Comparison of ENCODE assay signal across 24 mouse cellular contexts in the genomic region with DNA sequence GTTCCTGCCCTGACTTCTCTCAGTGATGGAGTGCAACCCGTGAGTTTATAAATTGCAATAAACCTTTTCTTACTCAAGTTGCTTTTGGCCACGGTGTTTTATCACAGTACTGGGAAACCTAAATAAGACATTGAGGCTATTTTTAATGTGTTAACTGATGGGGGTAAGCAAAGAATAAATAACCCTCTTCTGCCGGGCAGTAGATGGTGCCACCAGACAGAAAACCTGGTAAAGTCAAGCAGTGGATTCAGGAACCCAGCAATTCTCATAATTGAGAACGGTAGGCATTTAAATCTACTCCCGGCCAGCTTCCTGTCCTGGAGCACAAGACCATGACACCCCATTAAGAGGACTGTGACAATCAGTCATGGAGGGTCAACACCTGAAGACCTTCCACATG.
DNase-seq lines count a peak whose midpoint lies in the region; ATAC-seq and TF ChIP-seq lines count a peak whose summit lies in the region.
"Had no signal": no experiment of that assay in that cellular context is flagged by ENCODE, and none has a peak within 500 bp of the region (broad histone marks: within the 10 kb centered on the region; RNA-seq: fewer than 3 reads in every experiment).

No protein-coding gene starts in this region.

- no peak overlapping the region for H3K4me3 ChIP-seq in heart, postnatal 0 days (ENCODE audit: low read depth, low read length)
- H3K4me3 ChIP-seq in left cerebral cortex, adult 2 months: no peak overlapping the region
- H3K4me3 ChIP-seq: embryonic facial prominence, embryonic 12.5 days; embryonic facial prominence, embryonic 15.5 days; heart, embryonic 12.5 days; heart, embryonic 15.5 days; hindbrain, embryonic 13.5 days; intestine, embryonic 15.5 days had no signal

- H3K4me1 ChIP-seq in heart, postnatal 0 days (ENCODE audit: control insufficient read depth, insufficient read depth): no peaks in the 10 kb centered on the region
- H3K4me1 ChIP-seq: embryonic facial prominence, embryonic 12.5 days; embryonic facial prominence, embryonic 15.5 days; hindbrain, embryonic 13.5 days; intestine, embryonic 15.5 days had no signal

- no peak overlapping the region for H3K27ac ChIP-seq in heart, postnatal 0 days (ENCODE audit: low read depth)
- no peak overlapping the region for H3K27ac ChIP-seq in left cerebral cortex, adult 2 months
- H3K27ac ChIP-seq: embryonic facial prominence, embryonic 12.5 days; embryonic facial prominence, embryonic 15.5 days; heart, embryonic 15.5 days; hindbrain, embryonic 13.5 days; intestine, embryonic 15.5 days had no signal

- peak; percentile 5 to 10 for DNase-seq in cerebellum, postnatal 10 days
- DNase-seq in cerebellum, postnatal 25 days: no peak
- no peak for DNase-seq in heart, postnatal 0 days (ENCODE audit: low spot score)
- no peak for DNase-seq in heart, postnatal 25 days (ENCODE audit: low spot score)
- DNase-seq in left cerebral cortex, adult 2 months (ENCODE audit: extremely low spot score in 1 of 2, low spot score in 2 of 2): no peak
- no peak for DNase-seq in left cerebral cortex, adult 8-10 months (ENCODE audit: low spot score in 2 of 2)
- no peak for DNase-seq in thymus, postnatal 14 days
- DNase-seq in left cerebral cortex, postnatal 14 days (ENCODE audit: low spot score in 2 of 2): no peak
- DNase-seq: adrenal gland, adult 2 months; adrenal gland, postnatal 14 days; cerebellum, adult 11-12 months; cerebellum, adult 8-10 months; forebrain, postnatal 0 days; gastrocnemius, postnatal 25 days; heart, postnatal 14 days had no signal

- intact Hi-C loops in heart, postnatal 25 days (cut with DNase I): loop anchor here (1.0 to 2.0 kb wide), 2 partner anchors 83 to 373 kb away; no protein-coding TSS in a partner anchor
- intact Hi-C loops in left cerebral cortex, adult 2 months (cut with DNase I): loop anchor here (5.0 kb wide), 2 partner anchors 81 to 374 kb away; no protein-coding TSS in a partner anchor
- intact Hi-C loops in left cerebral cortex, postnatal 14 days (cut with DNase I): loop anchor here (5.0 kb wide), 1 partner anchor 374 kb away; no protein-coding TSS in a partner anchor

- TF ChIP-seq EP300 in heart, postnatal 0 days (IDR thresholded peaks at IDR 0.05; ENCODE audit: low read depth): no peak

- H3K27me3 ChIP-seq in heart, postnatal 0 days (ENCODE audit: control insufficient read depth, insufficient read depth, low read length): no peaks in the 10 kb centered on the region
- H3K27me3 ChIP-seq: embryonic facial prominence, embryonic 12.5 days; embryonic facial prominence, embryonic 15.5 days; heart, embryonic 12.5 days; heart, embryonic 15.5 days; hindbrain, embryonic 13.5 days; intestine, embryonic 15.5 days had no signal

- 51% methylated on average over 5 of the region's 5 CpGs for WGBS in heart, postnatal 0 days

- no peak for ATAC-seq in heart, postnatal 0 days (ENCODE audit: insufficient read depth, low read depth)
- ATAC-seq: forebrain, embryonic 14.5 days; forebrain, postnatal 0 days; hindbrain, embryonic 16.5 days; intestine, embryonic 15.5 days had no signal

- peak; percentile 28 for TF ChIP-seq CTCF in heart, postnatal 0 days (IDR thresholded peaks at IDR 0.05; ENCODE audit: low read depth)
- peak; percentile 14; the same call in 1 of the 2 replicates for TF ChIP-seq CTCF in left cerebral cortex, adult 2 months (IDR thresholded peaks at IDR 0.05)

- no peaks in the 10 kb centered on the region for H3K9me3 ChIP-seq in heart, postnatal 0 days (replicated peaks; ENCODE audit: control insufficient read depth, low read length)
- H3K9me3 ChIP-seq: embryonic facial prominence, embryonic 12.5 days; embryonic facial prominence, embryonic 15.5 days; G1E; heart, embryonic 12.5 days; heart, embryonic 15.5 days; hindbrain, embryonic 13.5 days; intestine, embryonic 15.5 days had no signal

- H3K4me2 ChIP-seq in heart, postnatal 0 days (ENCODE audit: low read depth, low read length): no peak overlapping the region
- H3K4me2 ChIP-seq: embryonic facial prominence, embryonic 12.5 days; embryonic facial prominence, embryonic 15.5 days; heart, embryonic 12.5 days; heart, embryonic 15.5 days; hindbrain, embryonic 13.5 days; intestine, embryonic 15.5 days had no signal

- H3K9ac ChIP-seq in heart, postnatal 0 days (replicated peaks; ENCODE audit: low read depth, low read length): no peak overlapping the region
- H3K9ac ChIP-seq: embryonic facial prominence, embryonic 12.5 days; embryonic facial prominence, embryonic 15.5 days; forebrain, postnatal 0 days; heart, embryonic 12.5 days; heart, embryonic 15.5 days; hindbrain, embryonic 13.5 days; intestine, embryonic 15.5 days had no signal

- no peaks in the 10 kb centered on the region for H3K36me3 ChIP-seq in heart, postnatal 0 days (replicated peaks; ENCODE audit: control insufficient read depth, insufficient read depth, low read length)
- H3K36me3 ChIP-seq: embryonic facial prominence, embryonic 12.5 days; embryonic facial prominence, embryonic 15.5 days; G1E; heart, embryonic 12.5 days; heart, embryonic 15.5 days; hindbrain, embryonic 13.5 days; intestine, embryonic 15.5 days had no signal

Comparison
In these comparisons a context has a peak if more than half of its experiments do, and no peak if none do; other contexts are left out.
1. DNase-seq: peak in cerebellum, postnatal 10 days (2 of 2); none in cerebellum, postnatal 25 days (0 of 2), heart, postnatal 0 days (single experiment), heart, postnatal 25 days (single experiment), left cerebral cortex, adult 2 months (0 of 2), left cerebral cortex, adult 8-10 months (0 of 2), thymus, postnatal 14 days (single experiment) and left cerebral cortex, postnatal 14 days (0 of 2).